Mouse (Mus musculus) frontal cortex, adult 2 months (tissue): ENCODE results near the gene Pih1d1. TPM values are rescaled to one million over a fixed set of nuclear protein-coding genes. Genes with fewer than 3 reads are reported as not detected.

Experiments
- DNase-seq, 2 experiments: peaks; one replicate each; pipeline ENCODE4 v3.0.0; 2022; ENCODE audit warnings: low spot score in 1 of 2; ENCODE audit errors: extremely low spot score in 1 of 2
- polyA plus RNA-seq: library from polyadenylated mRNA; depleted of rRNA; stranded (reverse); fragments of >200 nt; gene quantifications from 2 replicates; pipeline ENCODE4 v1.2.3, GENCODE M21; 2012

Pih1d1 gene
- polyA plus RNA-seq, 1 experiment, result 61.5 TPM

DNA sequence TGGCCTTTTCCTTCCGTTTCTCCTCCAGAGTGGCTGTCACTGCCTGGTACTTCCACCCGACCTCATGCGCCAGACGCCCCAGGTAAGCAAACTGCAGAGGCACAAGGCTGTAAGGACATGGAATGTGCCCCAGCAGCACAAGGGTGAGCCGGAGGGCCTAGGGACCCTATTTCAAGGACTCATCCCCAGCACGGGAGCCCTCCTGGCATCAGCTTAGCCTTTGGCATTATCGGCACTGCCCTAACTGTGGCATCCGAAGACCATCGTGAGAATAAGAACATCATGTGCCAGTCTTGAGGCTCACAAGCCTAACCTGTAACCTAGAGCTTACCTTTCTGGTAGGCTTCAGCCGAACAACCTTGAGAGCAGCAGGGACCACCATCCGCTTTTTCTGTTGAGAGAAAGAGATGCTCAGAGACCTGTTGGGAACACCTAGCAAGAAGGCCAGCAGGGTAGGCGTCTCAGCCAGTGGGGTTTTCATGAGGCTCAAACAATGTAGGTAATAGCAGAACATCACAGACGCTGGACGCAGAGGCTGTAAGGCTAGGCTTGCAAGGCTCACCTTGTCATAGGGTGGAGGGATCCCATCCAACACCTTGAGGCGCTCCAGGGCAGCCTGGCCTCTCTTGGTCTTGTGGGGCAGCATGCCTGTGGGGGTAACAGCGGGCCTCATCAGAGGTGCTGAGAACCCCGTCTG is 27.8 kb upstream of the Pih1d1 start:
- DNase-seq, result no peak

DNA sequence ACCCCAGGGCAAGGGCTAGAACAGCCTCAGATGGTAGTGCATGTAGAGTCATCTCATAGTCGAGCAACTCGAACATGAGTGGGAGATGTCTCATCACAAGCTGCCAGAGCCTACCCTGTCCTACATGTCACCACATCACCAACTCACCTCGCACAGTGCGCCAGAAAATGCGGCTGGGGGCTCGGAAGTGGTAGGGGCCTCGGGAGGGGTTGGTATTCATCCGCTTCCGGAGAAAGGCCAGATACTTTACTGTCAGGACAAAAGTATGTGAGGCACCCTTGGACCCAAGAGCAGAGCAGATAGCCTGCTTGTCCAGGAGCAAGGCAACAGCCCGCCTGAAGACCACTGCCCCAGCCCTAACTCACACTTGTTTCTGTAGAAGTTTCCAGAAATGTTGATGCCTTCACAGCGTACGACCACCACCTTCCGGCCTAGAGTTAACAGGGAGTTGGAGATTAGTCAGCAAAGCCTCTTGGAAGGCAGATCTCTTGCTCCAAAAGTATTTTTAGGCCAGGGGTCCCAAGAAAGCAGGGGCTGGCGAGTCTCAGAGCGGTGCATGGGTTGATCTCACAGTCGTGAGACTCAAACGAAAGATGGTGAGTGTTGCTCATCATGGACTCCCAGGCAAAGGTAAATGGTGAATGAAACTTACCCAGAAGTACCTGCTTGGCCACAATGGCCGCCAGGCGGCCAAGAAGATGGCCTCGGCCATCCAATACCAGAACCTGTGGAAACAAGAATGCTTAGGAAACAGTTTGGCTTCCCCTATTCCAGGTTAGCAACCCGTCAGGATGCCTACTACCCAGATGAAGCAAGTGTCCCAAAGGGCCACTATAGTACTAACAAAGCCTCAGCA is 27.0 kb upstream of the Pih1d1 start:
- no peak for DNase-seq

GRCm38 (mm10) chr7:45127700-45128224 is 26.3 kb upstream of the Pih1d1 start:
- DNase-seq, result no peak

GRCm38 (mm10) chr7:45128624-45129246 is 25.4 kb upstream of the Pih1d1 start, which contains the start of gene Rpl13a:
Gene Rpl13a, minus strand, starts transcription at chr7:45128761.
- peak; percentile 99 to 100 for DNase-seq

DNA sequence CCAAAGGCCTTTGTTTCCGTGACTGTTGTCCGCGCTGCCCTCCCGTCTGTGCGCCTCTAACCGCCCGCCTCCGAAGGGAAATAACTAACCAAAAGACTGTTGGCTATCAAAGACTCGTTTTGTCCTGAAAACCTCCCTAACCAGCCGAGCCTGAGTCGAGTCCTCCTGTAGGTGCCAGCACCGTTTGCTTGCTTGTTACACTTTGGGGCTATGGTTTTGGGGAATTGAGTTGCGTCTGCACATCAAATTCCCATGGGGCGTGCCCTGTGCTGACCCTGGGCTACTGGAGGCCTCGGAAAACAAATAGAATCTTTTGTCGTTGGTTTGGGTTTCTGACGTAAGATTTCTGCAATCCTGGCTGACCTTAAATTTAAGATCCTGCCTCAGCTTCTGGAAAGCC is 24.8 kb upstream of the Pih1d1 start:
- no peak for DNase-seq

- DNase-seq, result no peak
Measured at GRCm38 (mm10) chr7:45129776-45130512, 24.2 kb upstream of the Pih1d1 start.

GRCm38 (mm10) chr7:45131850-45132249 is 22.3 kb upstream of the Pih1d1 start:
- no peak for DNase-seq

DNA sequence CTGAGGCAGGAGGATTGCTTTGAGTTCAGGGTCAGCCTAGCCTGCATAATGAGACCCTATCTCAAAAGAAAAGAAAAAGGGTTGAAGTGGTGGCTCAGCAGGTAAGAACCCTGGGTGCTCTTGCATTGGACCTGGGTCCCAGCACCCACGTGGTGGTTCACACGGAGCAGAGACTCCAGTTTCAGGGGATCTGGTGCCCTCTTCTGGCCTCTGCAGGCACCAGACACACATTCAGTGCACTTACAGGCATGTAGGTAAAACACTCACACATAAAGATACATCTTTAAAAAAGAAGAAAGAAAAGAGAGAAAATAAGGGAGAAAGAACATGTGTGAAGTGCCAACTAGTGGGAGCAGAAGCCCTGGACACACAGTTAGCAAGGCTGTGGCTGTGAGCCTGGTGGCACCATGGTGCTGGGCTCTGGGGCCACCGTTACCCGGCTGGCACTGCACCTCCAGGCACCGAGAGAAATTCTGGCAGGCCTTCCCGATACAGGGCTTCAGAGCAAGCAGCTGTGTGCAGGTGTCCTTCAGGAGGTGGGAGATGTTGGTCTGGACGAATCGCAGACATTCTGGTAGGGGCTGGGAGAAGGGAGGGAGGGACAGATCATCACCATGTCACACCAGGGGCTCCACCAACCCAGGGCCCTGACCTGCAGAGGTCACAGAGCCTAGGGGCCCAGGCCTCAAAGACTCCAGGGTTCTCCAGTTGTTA is 20.5 kb upstream of the Pih1d1 start:
- DNase-seq, result no peak

DNA sequence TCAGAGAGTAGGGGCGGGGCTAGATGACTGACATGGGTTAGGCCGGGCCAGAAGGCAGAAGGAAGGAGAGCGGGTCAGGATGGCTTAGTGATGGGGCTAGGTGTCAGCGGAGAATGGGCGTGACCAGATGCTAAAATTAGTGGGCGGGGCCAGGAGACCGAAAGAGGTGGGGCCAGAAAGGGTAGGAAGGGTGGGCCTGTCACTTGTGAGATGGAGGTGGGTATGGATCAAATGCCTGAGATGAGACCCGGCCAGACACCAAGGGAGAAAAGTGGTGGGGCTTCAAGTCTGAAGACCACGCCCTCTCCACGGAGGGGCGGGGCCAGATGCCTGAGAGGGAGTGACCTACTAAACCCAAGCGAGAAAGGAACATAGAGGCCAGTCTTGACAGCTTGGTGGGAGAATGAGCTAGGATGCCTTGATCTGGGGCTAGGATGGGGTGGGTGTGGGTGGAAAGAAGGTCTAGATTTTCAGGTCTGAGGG is 19.5 kb upstream of the Pih1d1 start:
- DNase-seq, result no peak

- no peak for DNase-seq
Measured at GRCm38 (mm10) chr7:45135370-45135769, 18.7 kb upstream of the Pih1d1 start.

DNA sequence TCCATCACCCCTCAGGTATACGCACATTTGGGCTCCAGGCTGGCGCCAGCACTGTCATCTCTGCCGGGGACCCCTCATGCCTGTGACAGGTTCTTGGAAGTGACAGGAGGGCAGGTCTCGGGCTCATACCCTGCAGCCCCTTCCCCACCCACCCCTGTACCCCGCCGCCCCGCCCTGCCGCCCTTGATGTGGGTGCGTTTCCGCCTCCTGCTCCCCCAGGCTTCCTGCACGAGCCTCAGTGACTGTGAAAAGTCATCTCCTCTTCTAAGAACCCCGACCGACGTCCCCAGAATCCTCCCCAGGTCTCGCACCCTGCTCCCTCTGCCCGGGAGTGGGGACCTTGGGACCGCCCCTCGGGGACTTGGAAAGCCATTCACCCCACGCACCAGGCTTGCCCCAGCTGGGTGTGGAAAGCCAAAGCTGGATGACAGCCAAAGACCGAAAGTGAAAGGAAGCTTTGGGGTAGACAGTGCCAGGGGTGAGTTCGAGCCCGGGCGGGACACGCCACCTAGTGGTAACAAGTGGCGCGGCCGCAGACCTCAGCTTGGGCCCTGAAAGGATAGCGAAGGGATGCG is 18.0 kb upstream of the Pih1d1 start, which contains the start of the genes Gm45713 and Flt3l:
Gene Gm45713, minus strand, starts transcription at position 239 of the 575 bp plus-strand sequence.
Gene Flt3l, minus strand, starts transcription at position 440 of the 575 bp plus-strand sequence.
- peak; percentile 78 to 95 for DNase-seq

DNA sequence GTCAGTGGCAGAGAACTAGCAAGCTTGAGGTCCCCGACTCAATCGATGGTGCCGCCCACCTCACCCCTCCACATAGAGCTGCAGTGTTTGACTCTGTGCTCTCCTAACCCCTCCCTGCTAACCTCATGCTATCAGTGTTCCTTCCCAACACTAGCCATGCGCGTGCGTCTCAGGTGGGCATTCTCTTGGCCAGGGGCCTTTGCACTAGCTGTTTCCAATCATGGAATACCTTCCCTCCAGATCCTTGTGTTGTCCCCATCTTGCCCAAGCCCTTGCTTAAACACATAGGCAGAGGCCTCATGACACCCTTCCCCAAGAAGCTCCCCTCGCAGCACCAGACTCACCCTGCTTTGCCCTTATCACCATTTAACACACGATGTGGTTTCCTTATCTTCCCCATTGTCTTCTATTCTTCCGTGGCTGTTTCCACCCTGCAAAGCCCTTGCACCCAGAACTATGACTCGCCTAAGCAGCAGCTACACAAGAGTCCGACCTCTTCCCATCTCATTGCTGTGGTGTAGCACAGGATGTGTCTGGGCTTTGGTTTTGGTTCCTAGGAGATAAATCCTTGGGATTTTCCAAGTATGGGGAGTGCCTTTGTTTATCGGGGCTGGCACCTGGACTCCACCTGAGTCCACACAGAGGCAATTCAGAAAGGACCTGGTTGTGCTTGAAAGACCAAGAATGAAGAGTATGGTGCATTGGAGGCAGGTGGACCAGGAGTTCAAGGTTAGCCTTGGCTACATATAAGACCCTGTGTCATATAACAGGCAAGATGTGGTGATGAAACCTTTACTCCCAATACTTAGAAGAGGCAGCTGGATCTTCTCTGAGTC is 16.7 kb upstream of the Pih1d1 start:
- DNase-seq, result no peak

- DNase-seq, result no peak
Measured at GRCm38 (mm10) chr7:45138403-45138802, 15.7 kb upstream of the Pih1d1 start.

DNA sequence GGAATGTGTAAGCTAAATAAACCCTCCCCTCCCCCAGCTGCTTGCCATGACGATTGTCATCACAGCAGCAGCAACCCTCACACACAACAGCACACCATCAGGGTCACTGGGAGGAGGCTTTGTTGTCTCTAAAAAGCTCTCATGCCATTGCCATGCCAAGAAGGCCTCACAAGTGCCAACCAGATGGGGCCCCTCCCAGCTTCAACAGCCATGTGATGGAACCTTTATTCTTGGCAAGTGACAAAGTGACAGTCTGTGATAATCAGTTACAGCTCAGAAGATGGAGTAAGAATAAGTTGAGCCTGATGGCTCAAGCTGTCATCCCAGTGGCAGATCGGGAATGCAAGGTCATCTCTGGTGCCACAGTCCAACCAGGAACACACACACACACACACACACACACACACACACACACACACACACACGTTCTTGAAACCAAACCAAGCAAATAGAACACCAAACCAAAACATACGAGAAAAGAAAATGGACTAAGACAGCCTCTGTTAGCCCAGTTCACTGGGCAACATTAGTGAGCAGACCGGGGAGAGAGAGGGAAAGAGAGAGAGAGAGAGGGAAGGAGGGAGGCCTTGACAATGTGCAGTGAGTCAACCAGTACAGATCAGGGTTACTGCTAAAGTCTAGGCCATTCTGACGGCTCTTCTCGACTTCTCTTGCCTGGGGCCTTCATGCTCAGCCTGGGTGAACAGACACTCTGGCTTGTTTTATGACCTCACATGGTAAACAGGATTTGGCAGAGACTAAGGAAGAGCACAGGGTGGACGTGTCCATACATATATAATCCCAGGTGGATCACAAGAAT is 14.0 kb upstream of the Pih1d1 start:
- no peak for DNase-seq

DNA sequence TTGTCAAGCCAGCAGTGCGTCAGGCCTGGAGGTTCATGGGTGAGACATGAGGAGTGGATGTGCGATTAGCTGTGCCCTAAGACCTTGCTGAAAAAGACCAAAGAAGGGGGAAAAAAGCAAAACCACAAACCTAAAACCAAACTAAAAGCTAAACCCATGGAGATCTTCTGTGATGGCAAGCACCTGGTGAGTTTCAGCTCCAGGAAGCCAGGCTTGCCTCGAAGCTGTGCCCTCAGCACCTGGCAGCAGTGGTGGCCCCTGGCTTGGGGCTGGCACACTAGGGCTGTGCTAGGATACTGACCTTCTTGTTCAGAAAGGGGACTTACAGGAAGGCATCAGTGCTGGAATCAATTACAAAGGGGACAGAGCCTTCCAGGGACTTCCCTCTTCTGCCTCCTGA is 12.8 kb upstream of the Pih1d1 start:
- DNase-seq, result no peak

DNA sequence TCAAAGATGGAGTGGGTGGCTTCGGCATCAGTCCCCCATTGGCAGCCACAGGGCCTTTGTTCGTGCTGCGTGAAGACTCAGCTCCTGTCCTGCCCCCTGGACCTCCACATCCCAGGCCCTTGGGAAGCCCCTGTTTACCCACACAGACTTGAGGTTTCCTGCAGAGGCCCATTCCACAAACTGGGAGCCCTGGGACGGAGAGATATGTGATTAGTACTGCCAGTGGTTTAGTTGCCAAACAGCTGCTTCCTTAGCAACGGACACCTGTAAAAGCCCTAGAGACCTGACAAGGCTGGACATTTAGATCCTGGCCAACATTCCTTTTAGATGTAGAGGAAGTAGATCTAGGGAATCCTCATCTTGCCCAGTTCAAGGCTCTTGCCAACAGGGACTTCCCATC is 12.2 kb upstream of the Pih1d1 start:
- DNase-seq, result no peak

- no peak for DNase-seq
Measured at GRCm38 (mm10) chr7:45144368-45145174, 9.5 kb upstream of the Pih1d1 start.
